In the genomic region with DNA sequence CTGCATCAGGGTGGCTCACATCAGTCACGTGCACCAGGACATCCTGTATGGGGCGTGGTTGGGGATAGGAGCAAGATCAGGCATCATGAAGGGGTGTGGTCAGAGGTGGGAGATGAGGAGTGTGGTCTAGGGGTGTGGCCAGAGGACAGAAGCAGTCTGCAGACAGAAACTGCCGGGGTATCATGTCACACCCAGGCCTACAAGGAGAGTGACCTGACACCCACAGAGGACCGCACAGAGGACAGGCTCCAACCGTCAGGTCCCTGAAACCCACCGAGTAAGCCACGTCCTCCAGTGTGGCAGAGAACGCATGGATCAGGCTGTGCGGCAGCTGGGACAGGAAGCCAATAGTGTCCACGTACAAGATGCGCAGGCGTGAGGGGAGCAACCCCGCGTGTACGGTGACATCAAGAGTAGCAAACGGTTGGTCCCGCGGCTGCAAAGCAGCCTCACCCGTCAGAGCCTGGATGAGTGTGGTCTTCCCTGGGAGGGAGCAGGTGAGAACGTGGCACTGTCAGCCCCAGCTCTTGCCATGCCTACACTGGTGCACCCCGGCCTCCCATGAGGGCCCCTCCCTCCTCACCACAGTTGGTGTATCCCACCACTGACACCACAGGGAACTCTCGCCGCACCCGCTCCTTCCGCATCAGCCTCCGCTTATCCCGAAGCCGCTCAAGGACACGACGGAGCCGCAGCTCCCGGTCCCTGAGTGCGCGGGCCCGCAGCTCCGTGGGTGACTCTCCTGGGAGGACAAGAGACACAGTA, we compare ENCODE assay signal across 19 mouse cellular contexts. TPM values are rescaled to one million over a fixed set of nuclear protein-coding genes. Genes with fewer than 3 reads are reported as not detected.
DNase-seq lines count a peak whose midpoint lies in the region; ATAC-seq and TF ChIP-seq lines count a peak whose summit lies in the region.
"Had no signal": no experiment of that assay in that cellular context is flagged by ENCODE, and none has a peak within 500 bp of the region (broad histone marks: within the 10 kb centered on the region; RNA-seq: fewer than 3 reads in every experiment).

No protein-coding gene starts in this region.

- peaks cover 18% of the 10 kb centered on the region for H3K36me3 ChIP-seq in forebrain, embryonic 11.5 days (ENCODE audit: control insufficient read depth, insufficient read depth, low read length)
- H3K36me3 ChIP-seq in forebrain, postnatal 0 days (ENCODE audit: insufficient read depth), result peaks cover 38% of the 10 kb centered on the region
- H3K36me3 ChIP-seq in forebrain, embryonic 15.5 days, result peaks cover 39% of the 10 kb centered on the region

- H3K27ac ChIP-seq in forebrain, embryonic 11.5 days (ENCODE audit: low read depth, low read length), result no peak overlapping the region
- H3K27ac ChIP-seq in forebrain, postnatal 0 days (ENCODE audit: low read depth, low read length), result no peak overlapping the region
- H3K27ac ChIP-seq in forebrain, embryonic 15.5 days (replicated peaks), result no peak overlapping the region
- H3K27ac ChIP-seq: embryonic facial prominence, embryonic 12.5 days; gastrocnemius, adult 2 months; limb, embryonic 12.5 days; liver, embryonic 15.5 days had no signal

- TF ChIP-seq CTCF in forebrain, postnatal 0 days (IDR thresholded peaks at IDR 0.05; ENCODE audit: low read depth), result no peak

- 0 out of 2 replicates have a peak, but pooled peaks cover 2% of the 10 kb centered on the region for H3K27me3 ChIP-seq in forebrain, embryonic 11.5 days (ENCODE audit: control insufficient read depth, insufficient read depth, low read length)
- no peaks in the 10 kb centered on the region for H3K27me3 ChIP-seq in forebrain, postnatal 0 days (ENCODE audit: insufficient read depth, low read length)
- no peaks in the 10 kb centered on the region for H3K27me3 ChIP-seq in forebrain, embryonic 15.5 days
- H3K27me3 ChIP-seq: Patski had no signal

- H3K4me3 ChIP-seq in forebrain, embryonic 11.5 days (ENCODE audit: low read depth, low read length), result no peak overlapping the region
- H3K4me3 ChIP-seq in forebrain, postnatal 0 days (ENCODE audit: low read depth, low read length), result no peak overlapping the region
- H3K4me3 ChIP-seq in forebrain, embryonic 15.5 days, result no peak overlapping the region
- H3K4me3 ChIP-seq: embryonic facial prominence, embryonic 12.5 days; gastrocnemius, adult 2 months; limb, embryonic 12.5 days; liver, embryonic 15.5 days had no signal

- no peak for ATAC-seq in forebrain, embryonic 11.5 days (replicated peaks; ENCODE audit: low FRiP score)
- ATAC-seq in forebrain, postnatal 0 days, result no peak
- no peak for ATAC-seq in forebrain, embryonic 15.5 days (replicated peaks)
- ATAC-seq: Patski had no signal

- no peak overlapping the region for H3K9ac ChIP-seq in forebrain, embryonic 11.5 days (ENCODE audit: low read length)
- no peak overlapping the region for H3K9ac ChIP-seq in forebrain, postnatal 0 days
- no peak overlapping the region for H3K9ac ChIP-seq in forebrain, embryonic 15.5 days (replicated peaks)
- H3K9ac ChIP-seq: embryonic facial prominence, embryonic 12.5 days; limb, embryonic 12.5 days; liver, embryonic 15.5 days had no signal

- peaks cover 19% of the 10 kb centered on the region for H3K4me1 ChIP-seq in forebrain, embryonic 11.5 days (replicated peaks; ENCODE audit: control insufficient read depth, insufficient read depth, low read length)
- peaks cover 13% of the 10 kb centered on the region for H3K4me1 ChIP-seq in forebrain, postnatal 0 days (ENCODE audit: insufficient read depth)
- peaks cover 31% of the 10 kb centered on the region for H3K4me1 ChIP-seq in forebrain, embryonic 15.5 days

- DNase-seq in forebrain, embryonic 11.5 days (ENCODE audit: low spot score), result peak; percentile 53
- no peak for DNase-seq in forebrain, postnatal 0 days
- peak; percentile 25 for DNase-seq in right cerebral cortex, postnatal 14 days
- DNase-seq in right cerebral cortex, postnatal 36 days (ENCODE audit: low spot score in 2 of 2), result no peak
- DNase-seq in R1 (ENCODE audit: low read depth, low spot score), result peak; percentile 88
- peak; percentile 9 for DNase-seq in right cerebral cortex, postnatal 4 days
- DNase-seq in gastrocnemius, adult 8-10 months (ENCODE audit: low spot score in 2 of 2), result no peak
- DNase-seq: gastrocnemius, adult 2 months; heart, postnatal 36 days; kidney, postnatal 14 days; layer of hippocampus, postnatal 36 days; lung, postnatal 4 days; midbrain, embryonic 14.5 days; thymus, adult 2 months had no signal

- no peaks in the 10 kb centered on the region for H3K9me3 ChIP-seq in forebrain, embryonic 11.5 days (ENCODE audit: control insufficient read depth, low read length)
- H3K9me3 ChIP-seq in forebrain, postnatal 0 days (ENCODE audit: low read length), result no peaks in the 10 kb centered on the region
- H3K9me3 ChIP-seq in forebrain, embryonic 15.5 days, result no peaks in the 10 kb centered on the region
- H3K9me3 ChIP-seq: embryonic facial prominence, embryonic 12.5 days; liver, embryonic 15.5 days had no signal

- 96% methylated on average over 36 of the region's 36 CpGs for WGBS in forebrain, embryonic 11.5 days
- WGBS in forebrain, postnatal 0 days, result 96% methylated on average over 36 of the region's 36 CpGs
- 96% methylated on average over 36 of the region's 36 CpGs for WGBS in forebrain, embryonic 15.5 days

- H3K4me2 ChIP-seq in forebrain, embryonic 11.5 days (ENCODE audit: low read depth, low read length, severe bottlenecking), result no peak overlapping the region
- no peak overlapping the region for H3K4me2 ChIP-seq in forebrain, postnatal 0 days (ENCODE audit: low read depth)
- no peak overlapping the region for H3K4me2 ChIP-seq in forebrain, embryonic 15.5 days (replicated peaks)
- H3K4me2 ChIP-seq: embryonic facial prominence, embryonic 12.5 days; limb, embryonic 12.5 days; liver, embryonic 15.5 days had no signal

RNA-seq across cellular contexts. Expression of a gene that starts 3.2 kb away (rescaled TPM):
- polyA plus RNA-seq in forebrain, embryonic 11.5 days (2014; fragmentation: Nextera tagmentation; extraction: Ambion mirVana), result 24.4 and 28.2 TPM in 2 replicates
- 99.2 and 103 TPM in 2 replicates for total RNA-seq in forebrain, postnatal 0 days (2014; rRNA removed)
- 62.6 TPM in 2 replicates for polyA plus RNA-seq in forebrain, postnatal 0 days (2015; fragmentation: Nextera tagmentation; extraction: Ambion mirVana)
- total RNA-seq in gastrocnemius, adult 8-10 months (2022), result 10 to 100 TPM; 10.9 to 20.6 (median 13.5) TPM
- 66.3 and 67.9 TPM in 2 replicates for polyA plus RNA-seq in forebrain, embryonic 15.5 days (2015; fragmentation: Nextera tagmentation; extraction: Ambion mirVana)

RNA-seq across cellular contexts. Expression of a gene that starts 5.0 kb away (rescaled TPM):
- 0.43 and 1.3 TPM in 2 replicates for polyA plus RNA-seq in forebrain, embryonic 11.5 days (2014; fragmentation: Nextera tagmentation; extraction: Ambion mirVana)
- total RNA-seq in forebrain, postnatal 0 days (2014; rRNA removed), result 7.9 and 8.7 TPM in 2 replicates
- polyA plus RNA-seq in forebrain, postnatal 0 days (2015; fragmentation: Nextera tagmentation; extraction: Ambion mirVana), result 2.9 and 4.7 TPM in 2 replicates
- not detected for total RNA-seq in gastrocnemius, adult 8-10 months (2022)
- polyA plus RNA-seq in forebrain, embryonic 15.5 days (2015; fragmentation: Nextera tagmentation; extraction: Ambion mirVana), result 2.6 and 2.8 TPM in 2 replicates
- total RNA-seq: gastrocnemius, adult 2 months; heart, postnatal 36 days had no signal

RNA-seq across cellular contexts. Expression of a gene that starts 5.1 kb away (rescaled TPM):
- 6.3 and 6.4 TPM in 2 replicates for polyA plus RNA-seq in forebrain, embryonic 11.5 days (2014; fragmentation: Nextera tagmentation; extraction: Ambion mirVana)
- total RNA-seq in forebrain, postnatal 0 days (2014; rRNA removed), result 20.4 and 22.3 TPM in 2 replicates
- polyA plus RNA-seq in forebrain, postnatal 0 days (2015; fragmentation: Nextera tagmentation; extraction: Ambion mirVana), result 13.0 and 16.9 TPM in 2 replicates
- total RNA-seq in gastrocnemius, adult 8-10 months (2022), result 1 to 10 TPM; 3.5 to 5.4 (median 4.3) TPM
- 17.3 and 17.9 TPM in 2 replicates for polyA plus RNA-seq in forebrain, embryonic 15.5 days (2015; fragmentation: Nextera tagmentation; extraction: Ambion mirVana)

RNA-seq across cellular contexts. Expression of a gene that starts 10.6 kb away (rescaled TPM):
- 1.3 and 2.7 TPM in 2 replicates for polyA plus RNA-seq in forebrain, embryonic 11.5 days (2014; fragmentation: Nextera tagmentation; extraction: Ambion mirVana)
- total RNA-seq in forebrain, postnatal 0 days (2014; rRNA removed), result 0.23 and 0.48 TPM in 2 replicates
- polyA plus RNA-seq in forebrain, postnatal 0 days (2015; fragmentation: Nextera tagmentation; extraction: Ambion mirVana), result 0.36 and 0.68 TPM in 2 replicates
- total RNA-seq in gastrocnemius, adult 8-10 months (2022), result under 1 TPM; 0.27 to 0.49 (median 0.34) TPM
- polyA plus RNA-seq in forebrain, embryonic 15.5 days (2015; fragmentation: Nextera tagmentation; extraction: Ambion mirVana), result 0.70 and 1.0 TPM in 2 replicates

RNA-seq across cellular contexts. Expression of a gene that starts 30.8 kb away (rescaled TPM):
- polyA plus RNA-seq in forebrain, embryonic 11.5 days (2014; fragmentation: Nextera tagmentation; extraction: Ambion mirVana), result 64.1 and 69.2 TPM in 2 replicates
- total RNA-seq in forebrain, postnatal 0 days (2014; rRNA removed), result 60.1 and 69.1 TPM in 2 replicates
- 45.9 and 53.8 TPM in 2 replicates for polyA plus RNA-seq in forebrain, postnatal 0 days (2015; fragmentation: Nextera tagmentation; extraction: Ambion mirVana)
- 10 to 100 TPM in 3 of 4 experiments, 1 to 10 TPM in 1; 9.0 to 12.7 (median 12.0) TPM for total RNA-seq in gastrocnemius, adult 8-10 months (2022)
- polyA plus RNA-seq in forebrain, embryonic 15.5 days (2015; fragmentation: Nextera tagmentation; extraction: Ambion mirVana), result 85.2 and 86.9 TPM in 2 replicates

Comparison
In these comparisons a context has a peak if more than half of its experiments do, and no peak if none do; other contexts are left out.
1. DNase-seq: peak in forebrain, embryonic 11.5 days (single experiment), right cerebral cortex, postnatal 14 days (single experiment), R1 (single experiment) and right cerebral cortex, postnatal 4 days (single experiment); none in forebrain, postnatal 0 days (single experiment), right cerebral cortex, postnatal 36 days (0 of 2) and gastrocnemius, adult 8-10 months (0 of 2).